Mouse (Mus musculus) hindbrain, embryonic 16.5 days (tissue): ENCODE measurements at regions not wholly inside any gene's neighbourhood (a gene's known extent, or its start where the extent isn't known, plus 50 kb on each side); places are given as distances from the start of the nearest gene placed in this dataset.

Experiments
- ATAC-seq: fragments of 200-750 bp; cut with Nextera tagmentation; 2 replicates; pipeline ENCODE4 v1.8.0; 2017; ENCODE audit warnings: moderate TSS enrichment, moderate library complexity
- H3K27ac ChIP-seq: fragments of 300-500 bp; sonication (generic); 2 replicates; pipeline ENCODE4 v1.5.1; 2014; ENCODE audit warnings: low read depth, mild to moderate bottlenecking, control low read depth, low read length, moderate library complexity
- H3K27me3 ChIP-seq: fragments of 300-500 bp; sonication (generic); replicated peaks from 2 replicates; pipeline ENCODE4 v1.6.1; 2014; ENCODE audit warnings: low read length; ENCODE audit not compliant: control insufficient read depth, insufficient read depth
- H3K36me3 ChIP-seq: fragments of 300-500 bp; sonication (generic); 2 replicates; pipeline ENCODE4 v1.6.1; 2014; ENCODE audit warnings: mild to moderate bottlenecking, low read length, moderate library complexity, mixed read lengths; ENCODE audit not compliant: control insufficient read depth, insufficient read depth
- H3K4me1 ChIP-seq: fragments of 300-500 bp; sonication (generic); 2 replicates; pipeline ENCODE4 v1.6.1; 2014; ENCODE audit warnings: low read depth, low read length; ENCODE audit not compliant: control insufficient read depth, insufficient read depth
- H3K4me2 ChIP-seq: fragments of 300-500 bp; sonication (generic); 2 replicates; pipeline ENCODE4 v1.6.1; 2014; ENCODE audit warnings: mild to moderate bottlenecking, low read length, control low read depth, moderate library complexity
- H3K4me3 ChIP-seq: fragments of 300-500 bp; sonication (generic); 2 replicates; pipeline ENCODE4 v1.5.1; 2014; ENCODE audit warnings: mild to moderate bottlenecking, low read length, control low read depth, moderate library complexity
- H3K9ac ChIP-seq: fragments of 300-500 bp; sonication (generic); 2 replicates; pipeline ENCODE4 v1.6.1; 2014; ENCODE audit warnings: low read depth, mild to moderate bottlenecking, control low read depth, low read length, moderate library complexity
- H3K9me3 ChIP-seq: fragments of 300-500 bp; sonication (generic); 2 replicates; pipeline ENCODE4 v1.6.1; 2014; ENCODE audit warnings: mild to moderate bottlenecking, low read length, moderate library complexity; ENCODE audit not compliant: control insufficient read depth
- WGBS: fragments of 180-500 bp; shearing (Covaris S2); extraction: QIAGEN DNeasy Blood & Tissue Kit; methylation state at CpG from one replicate; pipeline ENCODE4 v1.1.7; 2014; 5-methylcytosine and 5-hydroxymethylcytosine counted together

GRCm38 (mm10) chr10:91734691-91735090 is 553.6 kb upstream of the Tmpo start:
- no peaks in the 10 kb centered on the region for H3K27me3 ChIP-seq
- 72% methylated on average over 8 of the region's 8 CpGs for WGBS
- no peak overlapping the region for H3K4me2 ChIP-seq
- no peak overlapping the region for H3K4me3 ChIP-seq
- H3K9me3 ChIP-seq: no peaks in the 10 kb centered on the region
- H3K4me1 ChIP-seq: no peaks in the 10 kb centered on the region
- H3K36me3 ChIP-seq: no peaks in the 10 kb centered on the region
- no peak overlapping the region for H3K27ac ChIP-seq
- no peak overlapping the region for H3K9ac ChIP-seq
- 0 out of 2 replicates have a peak, but pooled peaks have one; percentile 54 for ATAC-seq

- no peaks in the 10 kb centered on the region for H3K4me1 ChIP-seq
- no peaks in the 10 kb centered on the region for H3K36me3 ChIP-seq
- H3K4me3 ChIP-seq: no peak overlapping the region
- H3K9ac ChIP-seq: no peak overlapping the region
- no peaks in the 10 kb centered on the region for H3K9me3 ChIP-seq
- peak; percentile 49; the same call in 1 of the 2 replicates for ATAC-seq
- 58% methylated on average over 9 of the region's 9 CpGs for WGBS
- no peak overlapping the region for H3K27ac ChIP-seq
- H3K4me2 ChIP-seq: no peak overlapping the region
- H3K27me3 ChIP-seq: no peaks in the 10 kb centered on the region
Observed at GRCm38 (mm10) chr10:91732007-91732589, 551.0 kb upstream of the Tmpo start.

- H3K9ac ChIP-seq: no peak overlapping the region
- no peak overlapping the region for H3K4me2 ChIP-seq
- no peaks in the 10 kb centered on the region for H3K36me3 ChIP-seq
- no peak for ATAC-seq
- H3K27ac ChIP-seq: no peak overlapping the region
- H3K4me1 ChIP-seq: no peaks in the 10 kb centered on the region
- no peaks in the 10 kb centered on the region for H3K9me3 ChIP-seq
- H3K4me3 ChIP-seq: no peak overlapping the region
- WGBS: 62% methylated on average over 6 of the region's 6 CpGs
- no peaks in the 10 kb centered on the region for H3K27me3 ChIP-seq
Observed at GRCm38 (mm10) chr10:91730062-91730461, 548.9 kb upstream of the Tmpo start.

GRCm38 (mm10) chr10:91719561-91720371 is 538.7 kb upstream of the Tmpo start:
- Histone ChIP-seq H3K4me3 (no peak overlapping the region), H3K27me3 (no peaks in the 10 kb centered on the region), H3K4me1 (no peaks in the 10 kb centered on the region; the same call in 1 of the 2 replicates), H3K36me3 (no peaks in the 10 kb centered on the region), H3K27ac (peak overlapping the region; percentile 56), H3K9me3 (no peaks in the 10 kb centered on the region), H3K4me2 (no peak overlapping the region), H3K9ac (no peak overlapping the region)
- ATAC-seq: peak; percentile 97
- 47% methylated on average over 9 of the region's 9 CpGs for WGBS

GRCm38 (mm10) chr10:91716604-91717003 is 535.5 kb upstream of the Tmpo start:
- ATAC-seq: no peak
- Histone ChIP-seq H3K27ac (no peak overlapping the region), H3K36me3 (no peaks in the 10 kb centered on the region), H3K4me3 (no peak overlapping the region), H3K9me3 (no peaks in the 10 kb centered on the region), H3K9ac (no peak overlapping the region), H3K4me1 (no peaks in the 10 kb centered on the region; the same call in 1 of the 2 replicates), H3K27me3 (no peaks in the 10 kb centered on the region), H3K4me2 (no peak overlapping the region)
- 58% methylated on average over 7 of the region's 7 CpGs for WGBS

- Histone ChIP-seq H3K9me3 (no peaks in the 10 kb centered on the region), H3K27me3 (no peaks in the 10 kb centered on the region), H3K4me1 (no peaks in the 10 kb centered on the region), H3K9ac (no peak overlapping the region), H3K4me2 (no peak overlapping the region), H3K36me3 (no peaks in the 10 kb centered on the region), H3K4me3 (no peak overlapping the region), H3K27ac (no peak overlapping the region)
- whole genome bisulfite sequencing: 75% methylated on average over 3 of the region's 3 CpGs
- ATAC-seq: peak; percentile 67
Observed at GRCm38 (mm10) chr10:91714648-91715047, 533.5 kb upstream of the Tmpo start.

GRCm38 (mm10) chr10:91713529-91713928 is 532.4 kb upstream of the Tmpo start:
- H3K27ac ChIP-seq: no peak overlapping the region
- 48% methylated on average over 7 of the region's 7 CpGs for WGBS
- H3K36me3 ChIP-seq: no peaks in the 10 kb centered on the region
- no peak for ATAC-seq
- no peak overlapping the region for H3K9ac ChIP-seq
- H3K4me2 ChIP-seq: no peak overlapping the region
- no peak overlapping the region for H3K4me3 ChIP-seq
- no peaks in the 10 kb centered on the region for H3K9me3 ChIP-seq
- no peaks in the 10 kb centered on the region for H3K27me3 ChIP-seq
- H3K4me1 ChIP-seq: no peaks in the 10 kb centered on the region

- Histone ChIP-seq H3K27me3 (no peaks in the 10 kb centered on the region), H3K4me3 (no peak overlapping the region), H3K9me3 (no peaks in the 10 kb centered on the region), H3K36me3 (no peaks in the 10 kb centered on the region), H3K4me2 (no peak overlapping the region), H3K27ac (no peak overlapping the region), H3K4me1 (no peaks in the 10 kb centered on the region), H3K9ac (no peak overlapping the region)
- ATAC-seq: 0 out of 2 replicates have a peak, but pooled peaks have one; percentile 45
- WGBS: 51% methylated on average over 3 of the region's 3 CpGs
Observed at GRCm38 (mm10) chr10:91706816-91707215, 525.7 kb upstream of the Tmpo start.

GRCm38 (mm10) chr10:91704751-91705150 is 523.6 kb upstream of the Tmpo start:
- no peaks in the 10 kb centered on the region for H3K27me3 ChIP-seq
- H3K27ac ChIP-seq: no peak overlapping the region
- H3K9ac ChIP-seq: no peak overlapping the region
- no peaks in the 10 kb centered on the region for H3K4me1 ChIP-seq
- H3K36me3 ChIP-seq: no peaks in the 10 kb centered on the region
- H3K9me3 ChIP-seq: no peaks in the 10 kb centered on the region
- H3K4me3 ChIP-seq: no peak overlapping the region
- 73% methylated on average over 3 of the region's 3 CpGs for WGBS
- no peak for ATAC-seq
- no peak overlapping the region for H3K4me2 ChIP-seq
